Mouse (Mus musculus) lung, postnatal 0 days (tissue): Measurements from ENCODE around the gene Scarf1.

Experiments used
- CTCF ChIP-seq: IDR thresholded peaks from 2 replicates; pipeline ENCODE4 v1.5.1; 2016; ENCODE audit warnings: antibody characterized with exemption, mild to moderate bottlenecking
- EP300 ChIP-seq: IDR thresholded peaks from 2 replicates; pipeline ENCODE4 v1.6.1; 2016; ENCODE audit warnings: antibody characterized with exemption, mild to moderate bottlenecking, control low read depth

- no peak for TF ChIP-seq EP300
- TF ChIP-seq CTCF = no peak
Measured at GRCm38 (mm10) chr11:75498126-75498525, 15.2 kb upstream of the Scarf1 start.
